Mouse (Mus musculus): ENCODE measurements around the gene Gm15114. TPM values are rescaled to one million over a fixed set of nuclear protein-coding genes. Genes with fewer than 3 reads are reported as not detected.
"Not testable (repeated sequence)": the region's sequence is repeated elsewhere in the genome, so short reads cannot be mapped to it uniquely, and the experiment has no call there.

The Gm15114 gene
- not detected in 3 replicates for total RNA-seq (2017)

DNA sequence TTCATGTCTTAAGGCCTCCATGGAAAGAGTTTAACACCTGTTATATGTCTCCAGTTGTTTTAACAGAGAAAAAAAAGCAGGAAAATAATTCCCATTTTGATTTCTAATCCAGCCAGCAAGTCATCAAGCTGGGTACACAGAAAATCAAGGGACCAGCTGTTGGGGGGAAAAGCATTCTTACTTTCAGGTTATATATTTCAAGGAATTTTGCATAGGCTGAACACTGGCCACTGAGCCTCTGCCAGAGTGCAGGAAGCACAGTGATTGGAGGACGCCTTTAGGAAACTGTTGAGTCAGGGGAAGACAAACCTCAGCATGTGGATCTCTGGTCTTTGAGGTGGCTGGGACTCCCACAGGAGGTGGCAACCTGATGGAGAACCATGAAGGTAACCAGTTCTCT, at the start of gene Gm15114:
Gm15114 (plus strand) TSS at position 301 of the 400 bp plus-strand sequence.
- ATAC-seq (replicated peaks; ENCODE audit: insufficient number of reproducible peaks, low FRiP score, low TSS enrichment, poor library complexity, severe bottlenecking) = not testable (repeated sequence)

Other genes with a start within 250 kb of the Gm15114 start
- not detected in 3 replicates for gene Gm8334, start 126.2 kb downstream of the Gm15114 start, total RNA-seq (2017)
- not detected in 3 replicates for gene Gm15127, start 174.6 kb downstream of the Gm15114 start, total RNA-seq (2017)